ENCODE assay signal across 14 mouse cellular contexts in genomic region chr8:91081911-91082310, GRCm38 (mm10). TPM values are rescaled to one million over a fixed set of nuclear protein-coding genes. Genes with fewer than 3 reads are reported as not detected.
A peak's percentile ranks its signal among the peaks of the same experiment; 100 is the strongest.
DNase-seq lines count a peak whose midpoint lies in the region; ATAC-seq and TF ChIP-seq lines count a peak whose summit lies in the region.
"Had no signal": no experiment of that assay in that cellular context is flagged by ENCODE, and none has a peak within 500 bp of the region (broad histone marks: within the 10 kb centered on the region; RNA-seq: fewer than 3 reads in every experiment).

No protein-coding gene starts in this region.

- TF ChIP-seq CTCF in heart, postnatal 0 days (IDR thresholded peaks at IDR 0.05; ENCODE audit: low read depth), result no peak

- ATAC-seq in heart, postnatal 0 days (ENCODE audit: insufficient read depth, low read depth), result no peak
- peak; percentile 44; the same call in 1 of the 2 replicates for ATAC-seq in liver, embryonic 15.5 days (ENCODE audit: insufficient read depth)

- intact Hi-C loops in heart, postnatal 36 days (cut with DNase I), result no loop called here

- peak overlapping the region; percentile 18; the same call in 1 of the 2 replicates for H3K4me2 ChIP-seq in heart, postnatal 0 days (ENCODE audit: low read depth, low read length)
- no peak overlapping the region for H3K4me2 ChIP-seq in liver, embryonic 15.5 days
- H3K4me2 ChIP-seq: hindbrain, embryonic 12.5 days had no signal

- no peaks in the 10 kb centered on the region for H3K27me3 ChIP-seq in heart, postnatal 0 days (ENCODE audit: control insufficient read depth, insufficient read depth, low read length)
- H3K27me3 ChIP-seq in liver, embryonic 15.5 days, result no peaks in the 10 kb centered on the region
- H3K27me3 ChIP-seq: hindbrain, embryonic 12.5 days had no signal

- no peak overlapping the region for H3K4me3 ChIP-seq in heart, postnatal 0 days (ENCODE audit: low read depth, low read length)
- H3K4me3 ChIP-seq in liver, embryonic 15.5 days (replicated peaks), result no peak overlapping the region
- H3K4me3 ChIP-seq: hindbrain, embryonic 12.5 days had no signal

- H3K9me3 ChIP-seq in heart, postnatal 0 days (replicated peaks; ENCODE audit: control insufficient read depth, low read length), result no peaks in the 10 kb centered on the region
- no peaks in the 10 kb centered on the region for H3K9me3 ChIP-seq in liver, embryonic 15.5 days (replicated peaks)
- H3K9me3 ChIP-seq: hindbrain, embryonic 12.5 days had no signal

- DNase-seq in heart, postnatal 0 days (ENCODE audit: low spot score), result no peak
- no peak for DNase-seq in heart, postnatal 36 days
- DNase-seq in 416B (ENCODE audit: low read depth), result peak; percentile 93
- peak; percentile 52 for DNase-seq in R1 (ENCODE audit: low read depth, low spot score)
- no peak for DNase-seq in frontal cortex, adult 2 months (ENCODE audit: extremely low spot score in 1 of 2, low spot score in 1 of 2)
- DNase-seq in right cerebral cortex, postnatal 14 days, result no peak
- DNase-seq in cerebellum, postnatal 14 days, result no peak
- DNase-seq: adrenal gland, adult 2 months; cerebellum, adult 8-10 months; kidney, postnatal 4 days; left cerebral cortex, postnatal 4 days; thymus, adult 18-20 months had no signal

- no peak overlapping the region for H3K9ac ChIP-seq in heart, postnatal 0 days (replicated peaks; ENCODE audit: low read depth, low read length)
- H3K9ac ChIP-seq in liver, embryonic 15.5 days, result no peak overlapping the region
- H3K9ac ChIP-seq: hindbrain, embryonic 12.5 days had no signal

- H3K36me3 ChIP-seq in heart, postnatal 0 days (replicated peaks; ENCODE audit: control insufficient read depth, insufficient read depth, low read length), result peaks cover 64% of the 10 kb centered on the region
- H3K36me3 ChIP-seq in liver, embryonic 15.5 days (replicated peaks), result peaks cover 43% of the 10 kb centered on the region

- TF ChIP-seq EP300 in heart, postnatal 0 days (IDR thresholded peaks at IDR 0.05; ENCODE audit: low read depth), result no peak

- WGBS in heart, postnatal 0 days, result 66% methylated on average over 7 of the region's 7 CpGs
- 24% methylated on average over 7 of the region's 7 CpGs for WGBS in liver, embryonic 15.5 days (ENCODE audit: insufficient replicate concordance)

- peaks cover 3% of the 10 kb centered on the region; the same call in 1 of the 2 replicates for H3K4me1 ChIP-seq in heart, postnatal 0 days (ENCODE audit: control insufficient read depth, insufficient read depth)
- peaks cover 7% of the 10 kb centered on the region; the same call in 1 of the 2 replicates for H3K4me1 ChIP-seq in liver, embryonic 15.5 days (replicated peaks)
- H3K4me1 ChIP-seq: hindbrain, embryonic 12.5 days had no signal

- H3K27ac ChIP-seq in heart, postnatal 0 days (ENCODE audit: low read depth), result no peak overlapping the region; the same call in 1 of the 2 replicates
- no peak overlapping the region for H3K27ac ChIP-seq in liver, embryonic 15.5 days (replicated peaks)
- H3K27ac ChIP-seq: hindbrain, embryonic 12.5 days had no signal

RNA-seq across cellular contexts. Expression of gene Rbl2, which starts 12.1 kb away (rescaled TPM):
- total RNA-seq in heart, postnatal 0 days (2014; rRNA removed; ENCODE audit: low replicate concordance), result 20.1 and 26.4 TPM in 2 replicates
- 10.9 and 12.1 TPM in 2 replicates for polyA plus RNA-seq in heart, postnatal 0 days (2015; fragmentation: Nextera tagmentation; extraction: Ambion mirVana)
- 10 to 100 TPM; 35.1 to 44.2 TPM for total RNA-seq in heart, postnatal 36 days (2021)
- polyA plus RNA-seq in liver, embryonic 15.5 days (2015; fragmentation: Nextera tagmentation; extraction: Ambion mirVana), result 5.3 and 5.4 TPM in 2 replicates
- 31.2 and 38.5 TPM in 2 replicates for polyA plus RNA-seq in frontal cortex, adult 2 months (2012; rRNA removed)

Comparison
In these comparisons a context has a peak if more than half of its experiments do, and no peak if none do; other contexts are left out.
1. DNase-seq: peak in 416B (single experiment) and R1 (single experiment); none in heart, postnatal 0 days (single experiment), heart, postnatal 36 days (0 of 2), frontal cortex, adult 2 months (0 of 2), right cerebral cortex, postnatal 14 days (single experiment) and cerebellum, postnatal 14 days (0 of 2).